Mouse (Mus musculus): ENCODE data around the gene Kctd15. TPM values are rescaled to one million over a fixed set of nuclear protein-coding genes. Genes with fewer than 3 reads are reported as not detected.
A peak's percentile ranks its signal among the peaks of the same experiment; 100 is the strongest.

The Kctd15 gene
- polyA plus RNA-seq, 1 experiment, result 33.7 TPM

- no peak for TF ChIP-seq EP300 (IDR thresholded peaks at IDR 0.05; ENCODE audit: insufficient read depth, low read depth, low read length)
- peak; percentile 75 for TF ChIP-seq CTCF (IDR thresholded peaks at IDR 0.05; ENCODE audit: low read depth, low read length)
- no peaks in the 10 kb centered on the region for H3K36me3 ChIP-seq (ENCODE audit: control insufficient read depth, insufficient read depth, low read length, poor library complexity, severe bottlenecking)
- no peak overlapping the region for H3K4me3 ChIP-seq (ENCODE audit: low read depth, low read length)
- no peaks in the 10 kb centered on the region for H3K9me3 ChIP-seq (replicated peaks; ENCODE audit: control insufficient read depth, insufficient read depth, low read length, poor library complexity, severe bottlenecking)
- H3K9ac ChIP-seq (ENCODE audit: low read depth, poor library complexity, severe bottlenecking), result no peak overlapping the region
- peaks cover 2% of the 10 kb centered on the region for H3K4me1 ChIP-seq (ENCODE audit: control insufficient read depth, insufficient read depth, low read length)
- no peaks in the 10 kb centered on the region for H3K27me3 ChIP-seq (ENCODE audit: control insufficient read depth, insufficient read depth, low read length, poor library complexity, severe bottlenecking)
- H3K27ac ChIP-seq (ENCODE audit: insufficient read depth, low read length), result no peak overlapping the region
Measured at GRCm38 (mm10) chr7:34616275-34616674, 40.3 kb downstream of the Kctd15 start.

- H3K27ac ChIP-seq (ENCODE audit: insufficient read depth, low read length), result no peak overlapping the region
- H3K4me1 ChIP-seq (ENCODE audit: control insufficient read depth, insufficient read depth, low read length), result no peaks in the 10 kb centered on the region
- no peak for TF ChIP-seq EP300 (IDR thresholded peaks at IDR 0.05; ENCODE audit: insufficient read depth, low read depth, low read length)
- TF ChIP-seq POLR2A (IDR thresholded peaks at IDR 0.05; ENCODE audit: insufficient read depth, low read length), result no peak
- no peak for TF ChIP-seq CTCF (IDR thresholded peaks at IDR 0.05; ENCODE audit: low read depth, low read length)
- H3K9ac ChIP-seq (ENCODE audit: low read depth, poor library complexity, severe bottlenecking), result no peak overlapping the region
- no peaks in the 10 kb centered on the region for H3K27me3 ChIP-seq (ENCODE audit: control insufficient read depth, insufficient read depth, low read length, poor library complexity, severe bottlenecking)
- H3K4me3 ChIP-seq (ENCODE audit: low read depth, low read length), result no peak overlapping the region
- H3K36me3 ChIP-seq (ENCODE audit: control insufficient read depth, insufficient read depth, low read length, poor library complexity, severe bottlenecking), result no peaks in the 10 kb centered on the region
- no peaks in the 10 kb centered on the region for H3K9me3 ChIP-seq (replicated peaks; ENCODE audit: control insufficient read depth, insufficient read depth, low read length, poor library complexity, severe bottlenecking)
Measured at GRCm38 (mm10) chr7:34610445-34610844, 46.1 kb downstream of the Kctd15 start.

- Histone ChIP-seq H3K27me3 (ENCODE audit: control insufficient read depth, insufficient read depth, low read length, poor library complexity, severe bottlenecking) (no peaks in the 10 kb centered on the region), H3K36me3 (ENCODE audit: control insufficient read depth, insufficient read depth, low read length, poor library complexity, severe bottlenecking) (no peaks in the 10 kb centered on the region), H3K9ac (ENCODE audit: low read depth, poor library complexity, severe bottlenecking) (no peak overlapping the region), H3K27ac (ENCODE audit: insufficient read depth, low read length) (no peak overlapping the region), H3K4me1 (ENCODE audit: control insufficient read depth, insufficient read depth, low read length) (no peaks in the 10 kb centered on the region), H3K4me3 (ENCODE audit: low read depth, low read length) (no peak overlapping the region), H3K9me3 (replicated peaks; ENCODE audit: control insufficient read depth, insufficient read depth, low read length, poor library complexity, severe bottlenecking) (no peaks in the 10 kb centered on the region)
- TF ChIP-seq CTCF (IDR thresholded peaks at IDR 0.05; ENCODE audit: low read depth, low read length) (no peak), POLR2A (IDR thresholded peaks at IDR 0.05; ENCODE audit: insufficient read depth, low read length) (no peak)
Measured at GRCm38 (mm10) chr7:34607334-34607970, 49.1 kb downstream of the Kctd15 start.

- H3K9ac ChIP-seq (ENCODE audit: low read depth, poor library complexity, severe bottlenecking), result no peak overlapping the region
- H3K4me1 ChIP-seq (ENCODE audit: control insufficient read depth, insufficient read depth, low read length), result no peaks in the 10 kb centered on the region
- H3K9me3 ChIP-seq (replicated peaks; ENCODE audit: control insufficient read depth, insufficient read depth, low read length, poor library complexity, severe bottlenecking), result no peaks in the 10 kb centered on the region
- H3K36me3 ChIP-seq (ENCODE audit: control insufficient read depth, insufficient read depth, low read length, poor library complexity, severe bottlenecking), result no peaks in the 10 kb centered on the region
- no peak overlapping the region for H3K4me3 ChIP-seq (ENCODE audit: low read depth, low read length)
- no peak overlapping the region for H3K27ac ChIP-seq (ENCODE audit: insufficient read depth, low read length)
- no peak for TF ChIP-seq EP300 (IDR thresholded peaks at IDR 0.05; ENCODE audit: insufficient read depth, low read depth, low read length)
- TF ChIP-seq POLR2A (IDR thresholded peaks at IDR 0.05; ENCODE audit: insufficient read depth, low read length), result no peak
- no peak for TF ChIP-seq CTCF (IDR thresholded peaks at IDR 0.05; ENCODE audit: low read depth, low read length)
- no peaks in the 10 kb centered on the region for H3K27me3 ChIP-seq (ENCODE audit: control insufficient read depth, insufficient read depth, low read length, poor library complexity, severe bottlenecking)
Measured at GRCm38 (mm10) chr7:34606729-34607128, 49.8 kb downstream of the Kctd15 start.

- Histone ChIP-seq H3K27ac (ENCODE audit: insufficient read depth, low read length) (no peak overlapping the region), H3K27me3 (ENCODE audit: control insufficient read depth, insufficient read depth, low read length, poor library complexity, severe bottlenecking) (no peaks in the 10 kb centered on the region), H3K4me3 (ENCODE audit: low read depth, low read length) (peak overlapping the region; percentile 33), H3K9ac (ENCODE audit: low read depth, poor library complexity, severe bottlenecking) (no peak overlapping the region), H3K4me1 (ENCODE audit: control insufficient read depth, insufficient read depth, low read length) (no peaks in the 10 kb centered on the region), H3K36me3 (ENCODE audit: control insufficient read depth, insufficient read depth, low read length, poor library complexity, severe bottlenecking) (no peaks in the 10 kb centered on the region), H3K9me3 (replicated peaks; ENCODE audit: control insufficient read depth, insufficient read depth, low read length, poor library complexity, severe bottlenecking) (no peaks in the 10 kb centered on the region)
- TF ChIP-seq EP300 (IDR thresholded peaks at IDR 0.05; ENCODE audit: insufficient read depth, low read depth, low read length), result no peak
- TF ChIP-seq CTCF (IDR thresholded peaks at IDR 0.05; ENCODE audit: low read depth, low read length), result no peak
- TF ChIP-seq POLR2A (IDR thresholded peaks at IDR 0.05; ENCODE audit: insufficient read depth, low read length), result no peak
Measured at GRCm38 (mm10) chr7:34606051-34606450, 50.5 kb downstream of the Kctd15 start.

GRCm38 (mm10) chr7:34598576-34598975 is 58.0 kb downstream of the Kctd15 start:
- no peak overlapping the region for H3K9ac ChIP-seq (ENCODE audit: low read depth, poor library complexity, severe bottlenecking)
- no peaks in the 10 kb centered on the region for H3K27me3 ChIP-seq (ENCODE audit: control insufficient read depth, insufficient read depth, low read length, poor library complexity, severe bottlenecking)
- no peak overlapping the region for H3K27ac ChIP-seq (ENCODE audit: insufficient read depth, low read length)
- peaks cover 2% of the 10 kb centered on the region for H3K4me1 ChIP-seq (ENCODE audit: control insufficient read depth, insufficient read depth, low read length)
- TF ChIP-seq POLR2A (IDR thresholded peaks at IDR 0.05; ENCODE audit: insufficient read depth, low read length), result no peak
- no peak for TF ChIP-seq EP300 (IDR thresholded peaks at IDR 0.05; ENCODE audit: insufficient read depth, low read depth, low read length)
- no peak for TF ChIP-seq CTCF (IDR thresholded peaks at IDR 0.05; ENCODE audit: low read depth, low read length)
- H3K36me3 ChIP-seq (ENCODE audit: control insufficient read depth, insufficient read depth, low read length, poor library complexity, severe bottlenecking), result no peaks in the 10 kb centered on the region
- H3K4me3 ChIP-seq (ENCODE audit: low read depth, low read length), result no peak overlapping the region
- no peaks in the 10 kb centered on the region for H3K9me3 ChIP-seq (replicated peaks; ENCODE audit: control insufficient read depth, insufficient read depth, low read length, poor library complexity, severe bottlenecking)

All from ES-Bruce4 (cell line).